Mouse (Mus musculus): ENCODE measurements at regions not wholly inside any gene's neighbourhood (a gene's known extent, or its start where the extent isn't known, plus 50 kb on each side); places are given as distances from the start of the nearest gene placed in this dataset.

- no peak for DNase-seq (ENCODE audit: low read depth)
Observed at GRCm38 (mm10) chr17:9848559-9849357, 179.2 kb upstream of the Pabpc6 start.

GRCm38 (mm10) chr17:9845451-9846075, 176.0 kb upstream of the Pabpc6 start:
- no peak for DNase-seq (ENCODE audit: low read depth)

- no peak for DNase-seq (ENCODE audit: low read depth)
Observed at GRCm38 (mm10) chr17:9841103-9841502, 171.6 kb upstream of the Pabpc6 start.

- DNase-seq (ENCODE audit: low read depth): no peak
Observed at GRCm38 (mm10) chr17:9839256-9839655, 169.7 kb upstream of the Pabpc6 start.

GRCm38 (mm10) chr17:9836995-9837842, 167.7 kb upstream of the Pabpc6 start:
- DNase-seq (ENCODE audit: low read depth): no peak

- DNase-seq (ENCODE audit: low read depth): no peak
Observed at GRCm38 (mm10) chr17:9829895-9830294, 160.4 kb upstream of the Pabpc6 start.

- DNase-seq (ENCODE audit: low read depth): no peak
Observed at GRCm38 (mm10) chr17:9821358-9821757, 151.8 kb upstream of the Pabpc6 start.

GRCm38 (mm10) chr17:9817056-9817455, 147.5 kb upstream of the Pabpc6 start:
- DNase-seq (ENCODE audit: low read depth): no peak

- DNase-seq (ENCODE audit: low read depth): no peak
Observed at GRCm38 (mm10) chr17:9797069-9797468, 127.6 kb upstream of the Pabpc6 start.

- DNase-seq (ENCODE audit: low read depth): no peak
Observed at GRCm38 (mm10) chr17:9796225-9796988, 126.9 kb upstream of the Pabpc6 start.

- DNase-seq (ENCODE audit: low read depth): no peak
Observed at GRCm38 (mm10) chr17:9778866-9779265, 109.3 kb upstream of the Pabpc6 start.

- DNase-seq (ENCODE audit: low read depth): no peak
Observed at GRCm38 (mm10) chr17:9777165-9777564, 107.6 kb upstream of the Pabpc6 start.

- DNase-seq (ENCODE audit: low read depth): no peak
Observed at GRCm38 (mm10) chr17:9776286-9777016, 106.9 kb upstream of the Pabpc6 start.

GRCm38 (mm10) chr17:9775668-9776151, 106.2 kb upstream of the Pabpc6 start:
- DNase-seq (ENCODE audit: low read depth): no peak

GRCm38 (mm10) chr17:9774740-9775629, 105.5 kb upstream of the Pabpc6 start:
- no peak for DNase-seq (ENCODE audit: low read depth)

- no peak for DNase-seq (ENCODE audit: low read depth)
Observed at GRCm38 (mm10) chr17:9773744-9774143, 104.2 kb upstream of the Pabpc6 start.

GRCm38 (mm10) chr17:9768275-9768674, 98.8 kb upstream of the Pabpc6 start:
- DNase-seq (ENCODE audit: low read depth): no peak

- DNase-seq (ENCODE audit: low read depth): no peak
Observed at GRCm38 (mm10) chr17:9765680-9766250, 96.2 kb upstream of the Pabpc6 start.

GRCm38 (mm10) chr17:9764701-9765359, 95.3 kb upstream of the Pabpc6 start:
- no peak for DNase-seq (ENCODE audit: low read depth)
